Mouse (Mus musculus) cerebellum, adult 11-12 months (tissue): ENCODE results near the gene Gnl3.

ENCODE experiments used
- DNase-seq: peaks from one replicate; pipeline ENCODE4 v3.0.0; 2022

Gene Gnl3

GRCm38 (mm10) chr14:31018860-31019291 lies at the start of gene Gnl3, which contains the start of gene Pbrm1:
Gene Gnl3 (minus strand): TSS chr14:31019152.
Gene Pbrm1 (plus strand): TSS chr14:31019138.
- peak; percentile 97 for DNase-seq

- DNase-seq = no peak
Measured at GRCm38 (mm10) chr14:31062277-31062676, 43.3 kb upstream of the Gnl3 start.

GRCm38 (mm10) chr14:31045817-31046216 lies 26.9 kb upstream of the Gnl3 start:
- DNase-seq = no peak

GRCm38 (mm10) chr14:31045296-31045695 lies 26.3 kb upstream of the Gnl3 start:
- no peak for DNase-seq

GRCm38 (mm10) chr14:31025785-31026184 lies 6.8 kb upstream of the Gnl3 start:
- no peak for DNase-seq

GRCm38 (mm10) chr14:31022579-31022978 lies 3.6 kb upstream of the Gnl3 start:
- DNase-seq = no peak

GRCm38 (mm10) chr14:31019331-31020205 lies 616 bp upstream of the Gnl3 start:
- DNase-seq = no peak

- DNase-seq = no peak
Measured at GRCm38 (mm10) chr14:31017854-31018253, 1.1 kb downstream of the Gnl3 start.

GRCm38 (mm10) chr14:31016063-31016462 lies 2.9 kb downstream of the Gnl3 start:
- DNase-seq = no peak

GRCm38 (mm10) chr14:31013928-31014327 lies 5.0 kb downstream of the Gnl3 start:
- DNase-seq = no peak

- DNase-seq = no peak
Measured at GRCm38 (mm10) chr14:31011588-31011987, 7.4 kb downstream of the Gnl3 start.

- DNase-seq = no peak
Measured at GRCm38 (mm10) chr14:31006779-31007178, 12.2 kb downstream of the Gnl3 start.

GRCm38 (mm10) chr14:31004527-31004926 lies 14.4 kb downstream of the Gnl3 start:
- DNase-seq = no peak

- peak; percentile 82 for DNase-seq
Measured at GRCm38 (mm10) chr14:31001307-31002205, 17.4 kb downstream of the Gnl3 start, which contains the start of the genes Glt8d1 and Spcs1. Gene Glt8d1 (plus strand): TSS chr14:31001400. Gene Spcs1 (minus strand): TSS chr14:31001672.

- DNase-seq = no peak
Measured at GRCm38 (mm10) chr14:31000816-31001306, 18.1 kb downstream of the Gnl3 start.

GRCm38 (mm10) chr14:31000356-31000755 lies 18.6 kb downstream of the Gnl3 start:
- DNase-seq = no peak

- no peak for DNase-seq
Measured at GRCm38 (mm10) chr14:30996417-30996816, 22.5 kb downstream of the Gnl3 start.

- DNase-seq = no peak
Measured at GRCm38 (mm10) chr14:30976222-30976621, 42.7 kb downstream of the Gnl3 start.

- peak; percentile 31 for DNase-seq
Measured at GRCm38 (mm10) chr14:30974204-30974603, 44.7 kb downstream of the Gnl3 start.
